Mouse (Mus musculus): ENCODE data around the gene Rab44.
"Not testable (repeated sequence)": the region's sequence is repeated elsewhere in the genome, so short reads cannot be mapped to it uniquely, and the experiment has no call there.

Rab44 gene

GRCm38 (mm10) chr17:29090776-29091175, 23.2 kb upstream of the Rab44 start, which contains the start of gene Cdkn1a:
Gene Cdkn1a (plus strand): TSS chr17:29090976.
- no peak for DNase-seq (ENCODE audit: low spot score in 2 of 2)

DNA sequence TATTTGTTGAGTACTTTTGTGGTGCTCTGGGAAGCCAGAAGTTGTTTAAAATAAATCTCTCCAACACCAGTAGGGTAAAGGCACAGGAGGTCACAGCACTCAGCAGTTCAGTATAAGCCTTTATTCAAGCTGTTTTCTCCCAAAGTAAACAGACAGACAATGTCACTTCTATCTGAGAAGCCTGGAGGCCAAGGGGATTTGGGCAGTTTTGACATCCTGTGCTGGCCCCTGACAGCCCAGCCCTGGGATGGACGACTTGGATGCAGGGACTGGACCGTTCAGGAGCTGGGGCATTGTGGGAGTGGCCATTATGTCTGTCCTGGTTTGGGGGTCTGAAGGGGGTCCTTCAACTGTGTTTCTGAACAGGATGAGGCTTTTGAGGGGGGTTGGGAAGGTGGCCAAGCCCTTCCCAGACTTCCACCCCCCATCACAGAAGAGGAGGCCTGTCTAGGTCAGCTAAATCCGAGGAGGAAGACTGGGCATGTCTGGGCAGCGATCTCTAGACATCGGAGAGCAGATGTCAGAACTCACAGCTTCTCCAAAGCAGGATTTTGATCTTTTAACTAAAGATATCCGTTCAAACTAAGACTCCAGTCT, 22.5 kb upstream of the Rab44 start:
- DNase-seq (ENCODE audit: low spot score in 2 of 2) = no peak

- DNase-seq (ENCODE audit: low spot score in 2 of 2) = no peak
Observed at GRCm38 (mm10) chr17:29092497-29092896, 21.4 kb upstream of the Rab44 start.

DNA sequence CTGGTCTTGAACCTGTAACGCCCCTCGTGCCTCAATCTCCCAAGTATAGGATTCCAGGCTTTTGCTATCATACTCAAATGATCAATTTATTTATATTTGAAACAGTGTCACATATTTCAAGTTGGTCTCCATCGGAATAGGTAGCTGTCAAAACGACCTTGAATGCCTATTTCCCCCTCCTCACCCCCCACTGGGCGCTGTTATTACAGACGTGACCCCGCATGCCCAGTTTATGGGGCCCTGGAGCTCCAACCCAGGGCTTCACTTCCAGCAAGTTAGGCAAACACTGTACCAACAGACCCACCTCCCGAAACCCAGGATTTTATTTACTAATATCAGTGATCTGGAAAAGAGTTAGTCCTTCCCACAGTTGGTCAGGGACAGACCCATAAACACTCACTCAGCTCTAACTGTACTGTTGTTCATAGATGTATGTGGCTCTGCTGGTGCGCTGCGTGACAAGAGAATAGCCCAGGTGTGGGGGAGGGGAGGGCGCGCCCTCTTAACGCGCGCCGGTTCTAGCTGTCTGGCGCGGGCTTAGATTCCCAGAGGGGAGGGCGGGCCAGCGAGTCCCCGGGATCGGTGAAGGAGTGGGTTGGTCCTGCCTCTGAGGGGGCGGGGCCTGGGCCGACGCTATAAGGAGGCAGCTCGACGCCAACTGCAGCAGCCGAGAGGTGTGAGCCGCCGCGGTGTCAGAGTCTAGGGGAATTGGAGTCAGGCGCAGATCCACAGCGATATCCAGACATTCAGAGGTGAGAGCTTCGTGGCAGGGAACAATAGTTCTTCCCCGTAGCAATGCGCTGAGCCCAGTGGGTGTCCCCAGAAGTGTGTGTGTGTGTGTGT, 20.6 kb upstream of the Rab44 start:
- DNase-seq (ENCODE audit: low spot score in 2 of 2) = peak; percentile 79 to 86

DNA sequence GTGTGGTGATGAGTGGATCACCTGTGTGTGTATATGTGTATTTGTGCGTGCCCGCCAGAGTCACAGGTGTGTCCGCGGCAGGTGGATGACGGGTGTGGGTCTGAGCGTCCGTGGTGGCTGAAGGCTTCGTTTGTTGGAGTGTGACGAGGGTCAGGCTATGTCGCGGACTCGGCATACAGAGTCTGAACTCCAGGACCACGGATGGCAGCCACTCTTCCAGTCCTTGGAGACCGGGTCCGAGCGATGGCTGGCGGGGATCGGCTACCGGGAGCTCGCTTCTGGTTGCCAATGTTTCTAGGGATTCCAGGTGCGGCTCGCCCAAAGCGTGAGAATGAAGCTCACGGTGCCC, 20.0 kb upstream of the Rab44 start:
- no peak for DNase-seq (ENCODE audit: low spot score in 2 of 2)

- peak; percentile 37 to 66 for DNase-seq (ENCODE audit: low spot score in 2 of 2)
Observed at GRCm38 (mm10) chr17:29094310-29095181, 19.4 kb upstream of the Rab44 start.

DNA sequence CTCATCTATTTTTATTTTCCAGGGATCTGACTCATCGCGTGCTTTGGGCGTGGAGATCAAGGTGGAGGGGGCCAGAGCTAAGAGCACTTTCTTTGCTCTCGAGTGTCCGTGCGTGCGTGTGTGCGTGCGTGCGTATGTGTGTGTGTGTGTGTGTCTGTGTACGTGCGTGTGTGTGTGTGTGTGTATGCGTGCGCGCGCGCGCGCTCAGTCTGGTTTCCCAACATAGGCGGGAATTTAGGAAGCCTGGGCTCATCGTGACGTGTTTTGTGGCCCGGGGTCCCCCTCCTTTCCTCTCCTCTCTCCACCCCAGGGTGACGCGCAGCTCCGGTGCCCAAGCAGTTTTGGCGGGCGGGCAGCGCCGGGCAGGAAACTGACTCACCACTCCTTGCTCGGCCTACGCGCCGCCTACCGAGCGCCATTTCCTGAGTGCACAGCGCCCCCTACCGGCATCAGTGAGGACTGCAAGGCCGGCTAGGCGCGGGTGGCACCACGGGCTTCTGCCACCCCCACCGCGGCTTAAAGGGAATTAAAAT, 18.7 kb upstream of the Rab44 start:
- DNase-seq (ENCODE audit: low spot score in 2 of 2) = peak; percentile 97 to 99

DNA sequence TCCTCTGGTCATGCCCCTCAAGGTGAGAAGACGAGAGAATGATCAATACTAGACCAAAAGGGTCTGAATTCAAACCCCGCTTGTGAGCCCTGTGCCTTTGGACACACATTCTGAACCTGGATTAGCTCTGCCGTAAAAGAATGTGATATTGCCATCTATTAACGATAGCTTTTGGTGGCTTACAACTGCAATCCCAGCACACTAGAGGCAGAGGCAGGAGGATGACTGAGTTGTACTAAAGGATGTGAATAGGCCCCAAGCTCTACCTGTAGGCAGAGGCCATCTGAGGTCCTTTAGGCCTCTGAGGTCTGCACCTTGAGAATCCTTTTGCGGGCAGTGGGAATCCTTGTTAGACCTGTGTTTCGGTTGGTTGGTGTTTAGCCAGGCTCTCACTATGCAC, 17.7 kb upstream of the Rab44 start:
- no peak for DNase-seq (ENCODE audit: low spot score in 2 of 2)

DNA sequence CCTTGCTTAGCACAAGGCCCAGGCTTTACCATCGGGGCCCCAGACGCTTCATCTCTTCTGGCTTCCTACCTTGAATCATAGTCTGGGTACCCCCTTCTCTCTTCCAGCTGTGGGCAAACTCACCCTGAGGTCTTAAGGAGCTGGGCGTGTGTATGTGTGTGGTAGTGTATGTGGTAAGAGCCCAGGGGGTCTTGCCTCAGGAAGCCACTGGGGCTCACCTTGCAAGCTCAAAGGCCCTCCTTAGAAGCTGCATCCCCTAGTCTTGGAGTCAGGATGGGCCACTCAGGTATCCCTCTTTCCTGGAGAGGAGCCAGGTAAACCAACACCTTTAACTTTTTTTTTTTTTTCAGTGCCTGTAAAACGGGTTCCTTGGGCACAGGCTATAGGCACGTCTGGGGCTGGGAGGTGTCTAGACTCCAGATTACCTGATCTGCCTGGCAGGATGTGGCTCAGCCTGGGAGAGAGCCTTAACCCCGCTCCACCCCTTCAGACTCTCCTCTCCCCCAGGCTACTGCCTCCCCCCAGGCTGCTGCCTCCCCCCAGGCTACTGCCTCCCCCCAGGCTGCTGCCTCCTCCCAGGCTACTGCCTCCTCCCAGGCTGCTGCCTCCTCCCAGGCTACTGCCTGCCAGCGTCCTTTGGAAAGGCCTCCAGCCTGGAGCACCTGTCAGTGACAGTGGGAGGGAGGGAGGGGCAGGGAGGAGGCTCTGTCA, 16.9 kb upstream of the Rab44 start:
- no peak for DNase-seq (ENCODE audit: low spot score in 2 of 2)

- DNase-seq (ENCODE audit: low spot score in 2 of 2) = no peak
Observed at GRCm38 (mm10) chr17:29098291-29098690, 15.7 kb upstream of the Rab44 start.

DNA sequence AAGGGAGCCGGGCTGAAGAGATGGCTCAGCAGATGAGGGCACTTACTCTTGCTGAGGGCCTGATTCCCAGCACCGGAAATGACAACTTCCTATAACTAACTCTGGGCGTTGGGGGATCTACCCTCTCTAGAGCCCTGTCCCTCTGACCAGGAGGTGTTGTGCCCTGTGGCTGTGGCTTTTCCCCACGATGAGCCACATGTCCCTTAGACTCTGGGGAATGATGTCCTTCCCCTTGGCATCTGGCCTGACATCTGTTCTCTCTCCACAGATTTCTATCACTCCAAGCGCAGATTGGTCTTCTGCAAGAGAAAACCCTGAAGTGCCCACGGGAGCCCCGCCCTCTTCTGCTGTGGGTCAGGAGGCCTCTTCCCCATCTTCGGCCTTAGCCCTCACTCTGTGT, 14.9 kb upstream of the Rab44 start:
- DNase-seq (ENCODE audit: low spot score in 2 of 2) = no peak

DNA sequence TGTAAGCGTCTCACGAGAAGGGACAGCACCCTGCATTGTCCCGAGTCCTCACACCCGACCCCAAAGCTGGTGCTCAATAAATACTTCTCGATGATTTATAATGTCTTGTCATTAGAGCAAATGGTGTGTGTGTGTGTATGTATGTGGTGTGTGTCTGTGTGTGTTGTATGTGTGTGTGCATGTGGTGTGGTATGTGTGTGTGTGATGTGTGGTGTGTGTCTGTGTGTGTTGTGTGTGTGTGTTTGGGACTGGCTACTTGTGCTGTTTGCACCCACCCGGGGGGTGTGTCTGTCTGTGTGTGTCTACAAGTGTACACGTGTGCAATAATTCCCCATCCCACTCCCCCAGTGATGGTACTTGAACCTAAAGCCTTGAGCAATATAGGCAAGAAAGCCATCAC, 13.3 kb upstream of the Rab44 start:
- DNase-seq (ENCODE audit: low spot score in 2 of 2) = no peak

GRCm38 (mm10) chr17:29110356-29110755, 3.6 kb upstream of the Rab44 start:
- DNase-seq (ENCODE audit: low spot score in 2 of 2) = not testable (repeated sequence)

DNA sequence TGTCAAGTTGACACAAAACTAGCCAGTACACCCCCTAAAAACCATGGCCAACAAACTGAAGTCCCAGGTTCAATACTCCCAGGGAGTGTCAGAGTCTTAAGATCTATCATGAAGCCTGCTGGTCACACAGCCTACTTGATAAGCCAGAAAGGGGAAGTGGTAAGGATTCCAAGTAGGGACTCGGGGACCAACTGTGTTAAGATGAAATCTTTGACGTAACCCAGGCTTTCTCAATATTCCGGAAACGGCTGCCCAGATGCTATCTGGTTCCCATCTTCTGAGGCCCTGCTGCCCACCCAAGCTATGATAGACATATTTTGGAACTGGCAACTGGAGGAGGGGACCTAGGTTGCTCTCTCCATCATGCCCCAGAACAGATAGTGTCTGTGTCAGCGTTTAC, 2.6 kb upstream of the Rab44 start:
- no peak for DNase-seq (ENCODE audit: low spot score in 2 of 2)

- DNase-seq (ENCODE audit: low spot score in 2 of 2) = no peak
Observed at GRCm38 (mm10) chr17:29116023-29116422, 2.1 kb downstream of the Rab44 start.

DNA sequence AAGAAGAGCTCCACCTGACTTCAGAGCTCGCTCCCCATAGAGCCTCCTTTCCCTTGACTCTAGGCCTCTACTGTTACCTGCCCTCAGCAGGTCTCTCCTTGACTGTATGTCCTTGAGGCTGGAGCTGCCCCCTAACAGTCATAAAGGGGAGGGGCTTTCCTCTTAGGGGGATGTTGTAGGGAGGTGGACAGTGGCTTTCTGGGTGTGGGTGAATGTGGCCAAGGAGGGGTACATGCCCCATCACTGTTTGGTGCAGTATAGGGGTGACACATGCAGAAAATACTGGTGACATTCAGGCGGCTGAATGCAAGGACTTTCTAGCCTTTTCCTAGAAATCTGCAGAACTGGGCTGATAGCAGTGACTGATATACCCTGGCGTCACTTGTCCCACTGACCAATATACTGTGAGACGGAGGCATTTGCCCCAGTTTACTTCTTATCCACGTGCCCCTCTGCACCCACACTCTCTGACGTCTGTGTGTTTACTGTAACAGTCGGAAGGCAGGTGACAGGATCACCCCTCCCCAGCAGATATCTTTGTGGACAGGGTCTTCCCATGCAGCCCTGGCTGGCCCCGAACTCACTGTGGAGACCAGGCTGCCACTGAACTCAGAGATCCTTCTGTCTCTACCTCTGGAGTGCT, 3.2 kb downstream of the Rab44 start:
- DNase-seq (ENCODE audit: low spot score in 2 of 2) = no peak

DNA sequence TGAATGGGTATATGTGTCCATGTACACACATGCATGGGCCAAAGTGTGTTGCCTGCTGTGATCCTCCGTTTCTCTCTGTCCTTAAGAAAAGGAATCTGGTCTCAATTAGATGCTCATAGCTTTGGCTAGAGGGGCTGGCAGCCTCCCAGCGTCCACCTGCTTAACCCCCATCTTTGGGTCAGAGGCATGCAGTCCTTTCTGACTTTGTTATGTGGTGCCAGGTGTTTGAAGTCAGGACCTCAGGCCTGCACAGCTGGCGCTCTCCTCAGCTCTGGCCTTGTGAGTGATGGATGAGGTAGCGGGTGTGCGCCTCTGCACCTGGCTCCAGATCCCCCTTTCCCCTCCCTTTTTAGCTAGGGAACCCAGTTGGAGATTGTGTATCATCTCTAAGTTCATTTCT, 4.1 kb downstream of the Rab44 start:
- DNase-seq (ENCODE audit: low spot score in 2 of 2) = no peak

DNA sequence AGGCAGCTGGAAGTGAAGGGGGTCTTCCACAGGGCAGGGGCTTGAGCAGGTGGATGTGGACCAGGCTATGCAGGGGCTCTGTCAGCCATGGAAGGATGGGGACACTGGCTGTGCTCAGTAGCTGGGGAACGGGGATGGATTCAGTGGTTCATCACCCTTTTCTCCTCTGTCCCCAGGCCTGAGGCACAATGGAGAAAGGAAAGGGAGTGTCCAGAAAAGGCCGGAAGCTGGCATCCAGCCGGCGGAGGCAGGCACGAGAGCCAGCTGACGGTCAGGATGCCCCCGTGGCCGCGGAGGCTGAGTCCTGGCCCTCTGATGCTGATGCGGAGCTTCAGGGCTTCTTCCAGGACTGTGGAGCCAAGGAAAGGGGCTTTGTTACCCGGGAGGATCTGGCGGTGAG, 6.7 kb downstream of the Rab44 start:
- no peak for DNase-seq (ENCODE audit: low spot score in 2 of 2)

DNA sequence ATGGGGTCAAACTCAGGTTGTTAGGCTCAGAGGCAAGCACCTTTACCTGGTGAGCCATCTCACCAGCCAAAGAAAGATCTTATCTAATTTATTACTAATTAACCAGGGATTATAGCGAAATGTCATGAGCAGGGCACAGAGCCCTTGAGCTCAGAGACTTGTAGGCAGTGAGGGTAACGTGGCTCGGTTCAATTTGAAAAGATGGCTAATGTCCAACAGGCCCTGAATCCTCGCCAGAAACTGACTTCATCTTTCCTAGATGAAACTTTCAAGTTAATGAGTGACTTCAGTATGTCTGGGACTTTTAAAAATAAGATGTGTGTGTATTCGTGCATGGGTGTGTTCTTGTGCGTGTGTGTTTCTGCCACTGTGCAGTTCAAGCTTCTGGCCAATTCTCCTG, 8.9 kb downstream of the Rab44 start:
- DNase-seq (ENCODE audit: low spot score in 2 of 2) = no peak

DNA sequence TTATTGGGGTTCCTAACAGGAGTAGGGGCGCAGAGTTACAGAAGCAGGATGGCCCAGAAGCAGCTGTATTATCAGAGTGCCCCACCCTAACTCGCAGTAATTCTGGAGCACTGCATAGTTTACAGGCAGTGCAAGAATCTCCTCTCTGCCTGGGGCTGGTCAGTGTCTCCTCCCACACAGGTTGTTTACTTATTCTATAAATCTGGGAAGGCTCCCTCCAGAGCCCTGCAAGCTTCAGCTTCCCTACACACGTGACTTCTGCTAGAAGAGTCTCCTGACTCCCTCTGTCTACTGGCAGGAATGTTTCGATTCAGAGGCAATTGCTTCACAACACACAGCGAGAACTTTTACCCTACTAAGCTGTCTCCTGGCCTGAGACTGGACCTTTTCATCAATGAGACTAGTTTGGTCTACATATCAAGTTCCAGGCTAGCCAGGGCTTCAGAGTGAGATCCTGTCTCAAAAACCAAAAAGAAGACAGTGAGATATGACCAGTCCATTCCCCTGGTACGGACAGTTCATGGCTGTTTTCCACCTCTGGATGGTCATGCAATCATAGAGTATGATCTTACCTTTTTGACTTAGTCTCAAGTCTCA, 9.7 kb downstream of the Rab44 start:
- DNase-seq (ENCODE audit: low spot score in 2 of 2) = no peak

GRCm38 (mm10) chr17:29126561-29126960, 12.6 kb downstream of the Rab44 start:
- DNase-seq (ENCODE audit: low spot score in 2 of 2) = no peak
